Mouse (Mus musculus): ENCODE measurements around the gene Gmpr2. TPM values are rescaled to one million over a fixed set of nuclear protein-coding genes. Genes with fewer than 3 reads are reported as not detected.

Gene Gmpr2
- polyA plus RNA-seq, 1 experiment from 2014 or later: 41.3 TPM

DNA sequence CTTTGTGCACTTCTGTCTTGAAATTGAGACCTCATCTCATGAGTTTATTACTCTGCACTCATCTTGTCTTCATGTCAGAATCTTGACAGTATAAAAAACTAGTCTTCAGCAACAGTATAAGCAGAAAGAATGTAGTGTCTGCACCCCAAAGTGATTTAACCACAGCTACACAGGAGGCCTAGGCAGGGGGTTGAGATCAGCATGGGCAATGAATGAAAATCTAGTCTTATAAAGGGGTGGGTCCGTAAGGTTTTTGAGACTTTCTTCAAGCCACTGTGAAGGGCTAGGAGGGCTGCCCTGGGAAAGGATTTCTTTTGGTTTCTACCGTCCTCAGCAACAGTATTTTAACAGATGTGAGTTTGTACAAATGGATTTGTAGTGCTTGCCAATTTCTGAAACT lies 11.1 kb upstream of the Gmpr2 start:
- Histone ChIP-seq H3K9ac (ENCODE audit: low read depth, low read length) (no peak overlapping the region), H3K27ac (ENCODE audit: low read depth, low read length) (no peak overlapping the region), H3K27me3 (ENCODE audit: control insufficient read depth, insufficient read depth, low read length) (no peaks in the 10 kb centered on the region)

DNA sequence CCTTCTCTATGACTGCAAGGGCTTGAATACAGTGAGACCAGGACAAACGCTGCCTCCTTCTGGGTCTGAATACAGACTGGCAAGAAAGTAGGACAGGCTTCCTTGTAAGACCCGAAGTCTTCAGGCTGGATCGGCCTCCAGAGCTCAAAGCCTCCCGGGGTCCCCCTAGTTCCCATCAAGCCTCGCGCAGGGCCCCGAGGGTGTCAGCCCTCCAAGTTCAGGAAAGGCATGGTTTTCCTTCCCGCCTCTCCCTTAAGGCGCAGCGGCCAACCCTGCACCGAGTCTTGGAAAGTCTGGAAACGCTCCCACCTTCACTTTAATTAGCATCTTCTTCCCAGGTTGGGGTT lies 282 bp upstream of the Gmpr2 start:
- H3K27me3 ChIP-seq (ENCODE audit: control insufficient read depth, insufficient read depth, low read length): no peaks in the 10 kb centered on the region

More for the DNA sequence above, 11.1 kb upstream of the Gmpr2 start:
- H3K36me3 ChIP-seq (ENCODE audit: control insufficient read depth, insufficient read depth, low read length): peaks cover 17% of the 10 kb centered on the region
- H3K9me3 ChIP-seq (replicated peaks; ENCODE audit: control insufficient read depth, low read length): no peaks in the 10 kb centered on the region
- H3K4me3 ChIP-seq (ENCODE audit: low read depth, low read length): peak overlapping the region; percentile 79
- peaks cover 12% of the 10 kb centered on the region; the same call in 1 of the 2 replicates for H3K4me1 ChIP-seq (ENCODE audit: control insufficient read depth, insufficient read depth, low read length)
- ATAC-seq (replicated peaks; ENCODE audit: insufficient number of reproducible peaks, low FRiP score, low TSS enrichment): no peak
- 65% methylated on average over 2 of the region's 2 CpGs for WGBS (ENCODE audit: insufficient replicate concordance)
- H3K4me2 ChIP-seq: peak overlapping the region; percentile 72

DNA sequence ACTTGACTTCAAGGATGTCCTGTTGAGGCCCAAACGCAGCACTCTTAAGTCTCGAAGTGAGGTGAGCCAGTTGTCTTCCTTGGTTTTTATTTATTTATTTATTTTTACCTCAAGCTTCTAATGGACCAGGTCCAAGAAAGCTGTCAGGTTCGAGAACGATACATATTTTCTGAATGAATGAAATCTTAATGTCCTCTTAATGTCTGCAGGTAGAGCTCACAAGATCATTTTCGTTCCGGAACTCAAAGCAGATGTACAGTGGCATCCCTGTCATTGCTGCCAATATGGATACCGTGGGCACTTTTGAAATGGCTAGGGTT lies 960 bp downstream of the Gmpr2 start:
- no peak overlapping the region for H3K27ac ChIP-seq (ENCODE audit: low read depth, low read length)

More for the DNA sequence above, 282 bp upstream of the Gmpr2 start:
- H3K9ac ChIP-seq (ENCODE audit: low read depth, low read length): peak overlapping the region; percentile 88
- no peaks in the 10 kb centered on the region for H3K9me3 ChIP-seq (replicated peaks; ENCODE audit: control insufficient read depth, low read length)
- peaks cover 8% of the 10 kb centered on the region for H3K36me3 ChIP-seq (ENCODE audit: control insufficient read depth, insufficient read depth, low read length)
- 0% methylated on average over 12 of the region's 12 CpGs for WGBS (ENCODE audit: insufficient replicate concordance)
- peak overlapping the region; percentile 96 for H3K4me2 ChIP-seq
- H3K4me1 ChIP-seq (ENCODE audit: control insufficient read depth, insufficient read depth, low read length): peaks cover 10% of the 10 kb centered on the region; the same call in 1 of the 2 replicates
- H3K4me3 ChIP-seq (ENCODE audit: low read depth, low read length): peak overlapping the region; percentile 89
- H3K27ac ChIP-seq (ENCODE audit: low read depth, low read length): peak overlapping the region; percentile 77
- ATAC-seq (replicated peaks; ENCODE audit: insufficient number of reproducible peaks, low FRiP score, low TSS enrichment): peak; percentile 43; the same call in 1 of the 2 replicates

DNA sequence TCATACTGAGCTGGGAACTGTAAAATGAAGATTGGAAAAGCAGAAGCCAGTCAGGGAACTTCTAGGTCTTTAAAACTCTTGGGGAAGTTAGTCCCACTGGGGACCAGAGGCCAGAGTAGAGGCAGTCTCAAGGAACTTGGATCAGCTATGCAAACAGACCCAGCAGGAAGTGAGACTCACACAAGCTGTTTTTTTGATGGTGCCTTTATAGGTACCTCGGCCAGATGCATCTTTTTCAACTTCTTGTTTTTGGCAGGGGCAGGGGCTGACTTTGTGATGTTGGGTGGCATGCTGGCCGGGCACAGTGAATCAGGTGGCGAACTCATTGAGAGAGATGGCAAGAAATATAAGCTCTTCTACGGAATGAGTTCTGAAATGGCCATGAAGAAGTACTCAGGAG lies 5.9 kb downstream of the Gmpr2 start:
- no peak overlapping the region for H3K4me3 ChIP-seq (ENCODE audit: low read depth, low read length)
- H3K4me1 ChIP-seq (ENCODE audit: control insufficient read depth, insufficient read depth, low read length): 0 out of 2 replicates have a peak, but pooled peaks cover 10% of the 10 kb centered on the region
- H3K27me3 ChIP-seq (ENCODE audit: control insufficient read depth, insufficient read depth, low read length): no peaks in the 10 kb centered on the region
- no peak overlapping the region for H3K4me2 ChIP-seq
- no peaks in the 10 kb centered on the region for H3K9me3 ChIP-seq (replicated peaks; ENCODE audit: control insufficient read depth, low read length)
- WGBS (ENCODE audit: insufficient replicate concordance): 82% methylated on average over 4 of the region's 4 CpGs
- H3K36me3 ChIP-seq (ENCODE audit: control insufficient read depth, insufficient read depth, low read length): peaks cover 37% of the 10 kb centered on the region
- no peak overlapping the region for H3K9ac ChIP-seq (ENCODE audit: low read depth, low read length)
- no peak for ATAC-seq (replicated peaks; ENCODE audit: insufficient number of reproducible peaks, low FRiP score, low TSS enrichment)
- H3K27ac ChIP-seq (ENCODE audit: low read depth, low read length): no peak overlapping the region

More for the DNA sequence above, 960 bp downstream of the Gmpr2 start:
- Histone ChIP-seq H3K27me3 (ENCODE audit: control insufficient read depth, insufficient read depth, low read length) (no peaks in the 10 kb centered on the region), H3K4me2 (peak overlapping the region; percentile 72), H3K9ac (ENCODE audit: low read depth, low read length) (peak overlapping the region; percentile 88), H3K4me1 (ENCODE audit: control insufficient read depth, insufficient read depth, low read length) (peaks cover 10% of the 10 kb centered on the region; the same call in 1 of the 2 replicates), H3K36me3 (ENCODE audit: control insufficient read depth, insufficient read depth, low read length) (peaks cover 16% of the 10 kb centered on the region), H3K4me3 (ENCODE audit: low read depth, low read length) (peak overlapping the region; percentile 89), H3K9me3 (replicated peaks; ENCODE audit: control insufficient read depth, low read length) (no peaks in the 10 kb centered on the region)
- 80% methylated on average over 7 of the region's 7 CpGs for WGBS (ENCODE audit: insufficient replicate concordance)
- ATAC-seq (replicated peaks; ENCODE audit: insufficient number of reproducible peaks, low FRiP score, low TSS enrichment): no peak

- Histone ChIP-seq H3K4me2 (peak within 1 kb of the TSS; percentile 78), H3K27me3 (ENCODE audit: control insufficient read depth, insufficient read depth, low read length) (no peaks in the 10 kb centered on the region), H3K4me1 (ENCODE audit: control insufficient read depth, insufficient read depth, low read length) (0 out of 2 replicates have a peak, but pooled peaks cover 7% of the 10 kb centered on the region), H3K9me3 (replicated peaks; ENCODE audit: control insufficient read depth, low read length) (no peaks in the 10 kb centered on the region), H3K9ac (ENCODE audit: low read depth, low read length) (peak within 1 kb of the TSS; percentile 88), H3K36me3 (ENCODE audit: control insufficient read depth, insufficient read depth, low read length) (peaks cover 30% of the 10 kb centered on the region), H3K27ac (ENCODE audit: low read depth, low read length) (peak within 1 kb of the TSS; percentile 89), H3K4me3 (ENCODE audit: low read depth, low read length) (peak within 1 kb of the TSS; percentile 88)
- peak; percentile 94 for ATAC-seq (replicated peaks; ENCODE audit: insufficient number of reproducible peaks, low FRiP score, low TSS enrichment)
- under 1% methylated on average over 64 of the region's 66 CpGs for whole genome bisulfite sequencing (ENCODE audit: insufficient replicate concordance)
These were observed 9.7 kb downstream of the Gmpr2 start, which contains the start of gene Tinf2 for GRCm38 (mm10) chr14:55681160-55682117. Gene Tinf2 (minus strand): TSS chr14:55681820.

DNA sequence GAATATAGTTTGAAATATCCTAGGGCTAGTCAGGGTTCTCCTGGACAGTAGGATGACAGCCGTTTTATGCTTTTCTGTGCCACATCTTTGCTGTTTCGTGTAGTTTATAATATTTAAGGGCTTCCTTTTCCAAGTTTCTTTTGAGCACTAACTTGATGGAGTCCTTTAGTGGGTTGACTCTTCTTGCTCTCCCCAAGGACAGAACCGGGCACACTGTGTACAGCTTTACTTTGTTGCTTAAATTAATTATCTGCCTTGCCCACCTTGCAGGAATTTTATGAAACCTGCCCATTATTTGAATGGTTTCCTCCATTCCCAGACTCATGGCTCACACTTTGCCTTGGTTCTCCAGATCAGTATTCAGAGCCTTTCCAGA lies 10.4 kb downstream of the Gmpr2 start:
- 0 out of 2 replicates have a peak, but pooled peaks cover 7% of the 10 kb centered on the region for H3K4me1 ChIP-seq (ENCODE audit: control insufficient read depth, insufficient read depth, low read length)
- peak overlapping the region; percentile 89; the same call in 1 of the 2 replicates for H3K27ac ChIP-seq (ENCODE audit: low read depth, low read length)
- WGBS (ENCODE audit: insufficient replicate concordance): 18% methylated on average over 3 of the region's 3 CpGs
- no peak for ATAC-seq (replicated peaks; ENCODE audit: insufficient number of reproducible peaks, low FRiP score, low TSS enrichment)
- peaks cover 24% of the 10 kb centered on the region for H3K36me3 ChIP-seq (ENCODE audit: control insufficient read depth, insufficient read depth, low read length)
- H3K4me3 ChIP-seq (ENCODE audit: low read depth, low read length): peak overlapping the region; percentile 88
- H3K9me3 ChIP-seq (replicated peaks; ENCODE audit: control insufficient read depth, low read length): no peaks in the 10 kb centered on the region
- H3K9ac ChIP-seq (ENCODE audit: low read depth, low read length): peak overlapping the region; percentile 88
- H3K27me3 ChIP-seq (ENCODE audit: control insufficient read depth, insufficient read depth, low read length): no peaks in the 10 kb centered on the region
- peak overlapping the region; percentile 78 for H3K4me2 ChIP-seq

DNA sequence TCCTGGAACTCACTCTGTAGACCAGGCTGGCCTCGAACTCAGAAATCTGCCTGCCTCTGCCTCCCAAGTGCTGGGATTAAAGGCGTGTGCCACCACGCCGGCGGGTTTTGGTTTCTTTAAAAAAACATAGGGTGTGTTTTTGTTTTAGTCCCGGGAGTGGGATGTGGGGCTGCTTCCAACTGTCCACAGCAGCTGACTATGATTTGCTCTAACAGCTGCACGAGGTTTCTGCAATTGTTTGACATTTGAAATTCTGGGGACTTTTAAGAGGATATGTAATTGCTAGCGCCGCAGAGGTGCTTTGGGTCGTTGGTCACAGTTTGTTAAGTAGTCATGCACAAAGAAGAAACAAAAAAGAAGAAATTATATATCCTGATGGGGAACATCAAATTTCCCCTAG lies 17.7 kb downstream of the Gmpr2 start:
- Histone ChIP-seq H3K4me3 (ENCODE audit: low read depth, low read length) (no peak overlapping the region), H3K27me3 (ENCODE audit: control insufficient read depth, insufficient read depth, low read length) (no peaks in the 10 kb centered on the region), H3K4me2 (no peak overlapping the region), H3K4me1 (ENCODE audit: control insufficient read depth, insufficient read depth, low read length) (no peaks in the 10 kb centered on the region), H3K9ac (ENCODE audit: low read depth, low read length) (no peak overlapping the region), H3K27ac (ENCODE audit: low read depth, low read length) (no peak overlapping the region), H3K9me3 (replicated peaks; ENCODE audit: control insufficient read depth, low read length) (no peaks in the 10 kb centered on the region), H3K36me3 (ENCODE audit: control insufficient read depth, insufficient read depth, low read length) (no peaks in the 10 kb centered on the region)
- WGBS (ENCODE audit: insufficient replicate concordance): 79% methylated on average over 10 of the region's 10 CpGs
- ATAC-seq (replicated peaks; ENCODE audit: insufficient number of reproducible peaks, low FRiP score, low TSS enrichment): no peak

- Histone ChIP-seq H3K27ac (ENCODE audit: low read depth, low read length) (no peak overlapping the region), H3K4me2 (no peak overlapping the region), H3K4me3 (ENCODE audit: low read depth, low read length) (no peak overlapping the region), H3K4me1 (ENCODE audit: control insufficient read depth, insufficient read depth, low read length) (no peaks in the 10 kb centered on the region), H3K27me3 (ENCODE audit: control insufficient read depth, insufficient read depth, low read length) (no peaks in the 10 kb centered on the region; the same call in 1 of the 2 replicates), H3K9me3 (replicated peaks; ENCODE audit: control insufficient read depth, low read length) (no peaks in the 10 kb centered on the region), H3K36me3 (ENCODE audit: control insufficient read depth, insufficient read depth, low read length) (no peaks in the 10 kb centered on the region), H3K9ac (ENCODE audit: low read depth, low read length) (no peak overlapping the region)
- WGBS (ENCODE audit: insufficient replicate concordance): 72% methylated on average over 4 of the region's 4 CpGs
- ATAC-seq (replicated peaks; ENCODE audit: insufficient number of reproducible peaks, low FRiP score, low TSS enrichment): no peak
These were observed 25.5 kb downstream of the Gmpr2 start for GRCm38 (mm10) chr14:55697226-55697625.

All from heart, embryonic 11.5 days (tissue).